Mouse (Mus musculus) forebrain, postnatal 0 days (tissue): ENCODE data around the gene E4f1. TPM values are rescaled to one million over a fixed set of nuclear protein-coding genes. Genes with fewer than 3 reads are reported as not detected.
A peak's percentile ranks its signal among the peaks of the same experiment; 100 is the strongest.

ENCODE experiments used
- ATAC-seq: fragments of 200-750 bp; cut with Nextera tagmentation; 2 replicates; pipeline ENCODE4 v1.8.0; 2017; ENCODE audit warnings: mild to moderate bottlenecking, moderate library complexity
- DNase-seq: peaks from one replicate; pipeline ENCODE4 v3.0.0-alpha.2; 2015
- H3K27ac ChIP-seq: fragments of 300-500 bp; sonication (generic); 2 replicates; pipeline ENCODE4 v1.5.1; 2014; ENCODE audit warnings: low read depth, mild to moderate bottlenecking, antibody characterized with exemption, low read length, moderate library complexity, mixed read lengths
- H3K27me3 ChIP-seq: fragments of 300-500 bp; sonication (generic); 2 replicates; pipeline ENCODE4 v1.6.1; 2014; ENCODE audit warnings: mild to moderate bottlenecking, low read length, mixed read lengths; ENCODE audit not compliant: insufficient read depth
- H3K36me3 ChIP-seq: fragments of 300-500 bp; sonication (generic); 2 replicates; pipeline ENCODE4 v1.6.1; 2014; ENCODE audit warnings: mild to moderate bottlenecking, moderate library complexity; ENCODE audit not compliant: insufficient read depth
- H3K4me1 ChIP-seq: fragments of 300-500 bp; sonication (generic); 2 replicates; pipeline ENCODE4 v1.6.1; 2014; ENCODE audit warnings: antibody characterized with exemption; ENCODE audit not compliant: insufficient read depth
- H3K4me2 ChIP-seq: fragments of 300-500 bp; sonication (generic); 2 replicates; pipeline ENCODE4 v1.6.1; 2014; ENCODE audit warnings: low read depth, mild to moderate bottlenecking, moderate library complexity
- H3K4me3 ChIP-seq: fragments of 300-500 bp; sonication (generic); 2 replicates; pipeline ENCODE4 v1.5.1; 2014; ENCODE audit warnings: low read depth, low read length, mixed read lengths
- H3K9ac ChIP-seq: fragments of 300-500 bp; sonication (generic); 2 replicates; pipeline ENCODE4 v1.6.1; 2014; ENCODE audit warnings: mild to moderate bottlenecking
- H3K9me3 ChIP-seq: fragments of 300-500 bp; sonication (generic); 2 replicates; pipeline ENCODE4 v1.6.1; 2016; ENCODE audit warnings: low read length
- CTCF ChIP-seq: sonication (generic); IDR thresholded peaks from 2 replicates; pipeline ENCODE4 v1.5.1; 2016; ENCODE audit warnings: antibody characterized with exemption, control low read depth, low read depth
- WGBS: fragments of 180-500 bp; shearing (Covaris S2); extraction: QIAGEN DNeasy Blood & Tissue Kit; methylation state at CpG from one replicate; pipeline ENCODE4 v1.1.7; 2014; 5-methylcytosine and 5-hydroxymethylcytosine counted together
- polyA plus RNA-seq: library from polyadenylated mRNA; unstranded; fragments of >200 nt; fragmentation: Nextera tagmentation; extraction: Ambion mirVana; gene quantifications from 2 replicates; pipeline ENCODE4 v1.2.1, GENCODE M21; 2015
- total RNA-seq: library from RNA; depleted of rRNA; stranded (reverse); fragments of >200 nt; gene quantifications from 2 replicates; pipeline ENCODE4 v1.2.3, GENCODE M21; 2014

The E4f1 gene
- total and polyA plus RNA-seq, 2 experiments from 2014 or later: 25.6 to 37.5 TPM

- H3K9ac ChIP-seq: no peak overlapping the region
- H3K36me3 ChIP-seq: peaks cover 69% of the 10 kb centered on the region
- H3K4me3 ChIP-seq: no peak overlapping the region
- no peak overlapping the region for H3K4me2 ChIP-seq
- TF ChIP-seq CTCF: no peak
- H3K27ac ChIP-seq: no peak overlapping the region
- no peak for DNase-seq
- H3K4me1 ChIP-seq: no peaks in the 10 kb centered on the region
- no peak for ATAC-seq
- WGBS: 93% methylated on average over 14 of the region's 14 CpGs
- H3K27me3 ChIP-seq: no peaks in the 10 kb centered on the region
- H3K9me3 ChIP-seq: no peaks in the 10 kb centered on the region
Observed at GRCm38 (mm10) chr17:24442107-24442506, 28.0 kb downstream of the E4f1 start.

GRCm38 (mm10) chr17:24441148-24441547 is 29.0 kb downstream of the E4f1 start:
- Histone ChIP-seq H3K9me3 (no peaks in the 10 kb centered on the region), H3K4me2 (no peak overlapping the region), H3K27me3 (no peaks in the 10 kb centered on the region), H3K9ac (no peak overlapping the region), H3K36me3 (peaks cover 61% of the 10 kb centered on the region), H3K4me1 (no peaks in the 10 kb centered on the region), H3K27ac (no peak overlapping the region), H3K4me3 (no peak overlapping the region)
- WGBS: 63% methylated on average over 2 of the region's 2 CpGs
- DNase-seq (no peak), ATAC-seq (0 out of 2 replicates have a peak, but pooled peaks have one; percentile 30)
- peak; percentile 58 for TF ChIP-seq CTCF

- peaks cover 53% of the 10 kb centered on the region for H3K36me3 ChIP-seq
Observed at GRCm38 (mm10) chr17:24440377-24440776, 29.7 kb downstream of the E4f1 start.

GRCm38 (mm10) chr17:24437016-24437415 is 33.1 kb downstream of the E4f1 start:
- H3K9ac ChIP-seq: no peak overlapping the region
- H3K4me1 ChIP-seq: no peaks in the 10 kb centered on the region
- H3K4me3 ChIP-seq: no peak overlapping the region
- 73% methylated on average over 5 of the region's 5 CpGs for WGBS
- H3K27ac ChIP-seq: no peak overlapping the region
- peak; percentile 69 for ATAC-seq
- no peaks in the 10 kb centered on the region for H3K9me3 ChIP-seq
- TF ChIP-seq CTCF: peak; percentile 81
- no peaks in the 10 kb centered on the region for H3K27me3 ChIP-seq
- H3K36me3 ChIP-seq: peaks cover 27% of the 10 kb centered on the region
- DNase-seq: peak; percentile 63
- H3K4me2 ChIP-seq: no peak overlapping the region

More at GRCm38 (mm10) chr17:24440377-24440776, 29.7 kb downstream of the E4f1 start:
- Histone ChIP-seq H3K4me2 (no peak overlapping the region), H3K9me3 (no peaks in the 10 kb centered on the region), H3K4me3 (no peak overlapping the region), H3K4me1 (no peaks in the 10 kb centered on the region), H3K27me3 (no peaks in the 10 kb centered on the region), H3K9ac (no peak overlapping the region), H3K27ac (no peak overlapping the region)
- WGBS: 89% methylated on average over 8 of the region's 8 CpGs
- ATAC-seq (no peak), DNase-seq (no peak)
- no peak for TF ChIP-seq CTCF

- no peak overlapping the region for H3K27ac ChIP-seq
- peaks cover 5% of the 10 kb centered on the region for H3K36me3 ChIP-seq
- H3K4me2 ChIP-seq: no peak overlapping the region
- ATAC-seq (no peak), DNase-seq (no peak)
- H3K4me1 ChIP-seq: no peaks in the 10 kb centered on the region
- no peak overlapping the region for H3K9ac ChIP-seq
- WGBS: 83% methylated on average over 14 of the region's 14 CpGs
- no peak overlapping the region for H3K4me3 ChIP-seq
- TF ChIP-seq CTCF: no peak
- no peaks in the 10 kb centered on the region for H3K9me3 ChIP-seq
- H3K27me3 ChIP-seq: no peaks in the 10 kb centered on the region
Observed at GRCm38 (mm10) chr17:24429201-24429983, 40.7 kb downstream of the E4f1 start.

- peak overlapping the region; percentile 50 for H3K4me3 ChIP-seq
- H3K36me3 ChIP-seq: peaks cover 25% of the 10 kb centered on the region
- no peak overlapping the region for H3K9ac ChIP-seq
- peak overlapping the region; percentile 71 for H3K4me2 ChIP-seq
- TF ChIP-seq CTCF: no peak
- no peaks in the 10 kb centered on the region for H3K4me1 ChIP-seq
- no peaks in the 10 kb centered on the region for H3K27me3 ChIP-seq
- 0 out of 2 replicates have a peak overlapping the region, but pooled peaks have one; percentile 89 for H3K27ac ChIP-seq
- DNase-seq: no peak
- 6% methylated on average over 8 of the region's 8 CpGs for whole genome bisulfite sequencing
- no peak for ATAC-seq
- no peaks in the 10 kb centered on the region for H3K9me3 ChIP-seq
Observed at GRCm38 (mm10) chr17:24427170-24427557, 42.9 kb downstream of the E4f1 start.

- H3K36me3 ChIP-seq: peaks cover 31% of the 10 kb centered on the region
- H3K4me2 ChIP-seq: peak within 1 kb of the TSS; percentile 71
- peak; percentile 96 for ATAC-seq
- no peaks in the 10 kb centered on the region for H3K4me1 ChIP-seq
- under 1% methylated on average over 47 of the region's 48 CpGs for WGBS
- H3K27me3 ChIP-seq: no peaks in the 10 kb centered on the region
- H3K4me3 ChIP-seq: peak within 1 kb of the TSS; percentile 50
- peak within 1 kb of the TSS; percentile 75 for H3K9ac ChIP-seq
- no peaks in the 10 kb centered on the region for H3K9me3 ChIP-seq
- peak; percentile 86 for DNase-seq
- H3K27ac ChIP-seq: peak within 1 kb of the TSS; percentile 89
- no peak for TF ChIP-seq CTCF
Observed at GRCm38 (mm10) chr17:24426471-24427169, 43.5 kb downstream of the E4f1 start, which contains the start of gene Eci1. Gene Eci1 (plus strand): TSS chr17:24426641.
